Mouse (Mus musculus) layer of hippocampus, postnatal 14 days (tissue): ENCODE measurements around the gene Dmrtc2. TPM values are rescaled to one million over a fixed set of nuclear protein-coding genes. Genes with fewer than 3 reads are reported as not detected.

Experiments
- DNase-seq, 2 experiments: peaks; one replicate each; pipeline ENCODE4 v3.0.0; 2021 to 2022; ENCODE audit warnings: low spot score in 2 of 2, mixed read lengths in 1 of 2
- total RNA-seq, 2 experiments: library from RNA; stranded (reverse); gene quantifications; 2 replicates each; pipeline ENCODE4 v1.2.3; 2021

Dmrtc2 gene
- total RNA-seq, 2 experiments from 2014 or later = not detected

GRCm38 (mm10) chr7:24901114-24901513, 31.3 kb downstream of the Dmrtc2 start:
- no peak for DNase-seq

GRCm38 (mm10) chr7:24901842-24902241, 32.0 kb downstream of the Dmrtc2 start:
- DNase-seq = no peak

DNA sequence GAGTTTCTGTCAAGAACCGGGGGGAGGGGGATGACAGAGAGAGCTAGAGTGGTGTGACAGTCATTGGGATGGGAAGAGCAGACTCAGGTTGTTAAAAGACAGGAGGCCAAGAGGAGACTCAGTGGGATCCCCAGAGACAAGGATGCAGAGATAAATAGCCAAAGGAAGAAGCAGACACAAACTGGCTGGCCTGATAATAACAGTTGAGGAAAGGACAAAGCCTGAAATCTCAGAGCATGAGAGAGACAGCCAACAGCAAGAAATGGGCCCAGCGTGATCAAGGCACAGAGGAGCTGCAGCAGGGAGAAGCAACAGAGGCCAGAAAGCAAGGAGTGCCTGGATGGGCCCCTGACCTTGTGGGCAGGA, 32.4 kb downstream of the Dmrtc2 start:
- DNase-seq = no peak

DNA sequence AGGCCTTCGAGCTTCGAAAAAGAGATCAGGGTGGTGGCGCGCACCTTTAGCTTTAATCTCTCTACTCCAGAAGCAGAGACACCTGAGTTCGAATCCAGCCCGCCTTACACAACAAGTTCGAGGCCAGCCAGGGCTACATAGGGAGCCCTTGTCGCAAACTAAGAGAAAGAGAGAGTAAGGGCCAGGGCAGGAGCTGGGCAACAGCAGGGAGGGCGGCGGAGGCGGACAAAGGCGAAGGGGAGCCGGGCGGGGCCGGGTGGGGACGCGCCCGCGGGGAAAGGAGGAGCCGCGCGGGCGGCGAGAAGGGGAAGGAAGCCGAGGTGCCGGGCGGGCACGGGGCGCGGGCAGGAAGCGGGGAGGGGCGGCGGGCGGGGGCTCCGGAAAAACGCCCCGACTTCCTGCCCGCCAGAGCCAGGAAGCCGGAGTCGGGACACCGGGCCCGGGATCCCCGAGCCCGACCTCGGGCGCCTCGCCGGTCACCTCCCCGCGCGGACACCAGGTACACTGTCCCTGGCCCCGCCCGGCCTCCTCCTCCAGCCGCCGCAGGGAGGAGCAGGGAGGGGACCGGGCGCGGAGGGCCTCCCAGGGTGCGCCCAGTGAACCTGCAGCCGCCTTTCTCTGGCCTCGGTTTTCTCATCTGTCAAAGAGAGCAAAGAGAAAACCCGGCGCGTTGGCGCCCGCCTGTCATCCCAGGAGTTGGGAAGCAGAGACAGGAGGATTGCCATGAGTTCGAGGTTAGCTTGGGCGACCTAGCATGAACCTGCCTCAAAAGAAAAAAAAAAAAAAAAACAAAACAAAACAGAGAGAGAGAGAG, 33.0 kb downstream of the Dmrtc2 start, which contains the start of gene Arhgef1:
Arhgef1 (plus strand) TSS at position 283 of the 814 bp plus-strand sequence.
- DNase-seq = no peak

- no peak for DNase-seq
Measured at GRCm38 (mm10) chr7:24903444-24903825, 33.6 kb downstream of the Dmrtc2 start.

- DNase-seq = peak; percentile 93 to 97
Measured at GRCm38 (mm10) chr7:24904070-24904483, 34.2 kb downstream of the Dmrtc2 start.

DNA sequence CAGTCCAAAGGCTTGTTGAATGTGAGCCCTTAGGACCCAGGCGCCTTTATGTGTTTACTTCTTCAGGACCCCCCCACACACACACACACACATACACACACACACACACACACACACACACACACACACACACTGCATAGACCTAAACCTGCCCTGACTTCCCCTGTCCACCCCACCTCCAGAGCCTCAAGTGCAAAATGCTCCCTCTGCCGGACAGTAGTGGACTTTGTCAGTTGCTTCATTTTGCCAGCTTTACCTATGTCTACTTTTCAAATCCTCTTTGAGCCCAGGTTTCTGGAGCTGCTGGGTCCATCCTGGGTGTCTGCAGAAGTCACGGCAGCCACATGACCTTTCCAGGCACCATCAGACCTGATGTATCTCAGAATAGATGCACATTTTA, 35.1 kb downstream of the Dmrtc2 start:
- DNase-seq = no peak

DNA sequence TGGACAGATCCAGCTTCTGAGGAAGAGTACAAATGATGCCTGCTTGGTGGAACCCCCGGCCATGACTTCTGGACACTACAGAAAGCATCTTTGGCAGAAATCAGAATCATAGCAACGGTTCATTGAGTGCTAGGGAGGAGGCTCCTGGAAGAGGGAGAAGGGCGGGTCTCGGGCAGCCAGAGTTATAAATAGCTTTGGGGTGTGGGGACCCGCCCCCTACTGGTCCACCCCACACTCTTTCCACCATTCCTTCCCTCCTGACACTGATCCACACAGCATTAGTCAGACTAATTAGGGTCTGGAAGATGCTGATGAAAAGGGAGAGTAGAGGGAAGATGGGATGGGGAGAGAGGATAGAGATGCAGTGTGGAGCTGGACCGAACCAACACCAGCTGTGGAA, 36.7 kb downstream of the Dmrtc2 start:
- DNase-seq = no peak

DNA sequence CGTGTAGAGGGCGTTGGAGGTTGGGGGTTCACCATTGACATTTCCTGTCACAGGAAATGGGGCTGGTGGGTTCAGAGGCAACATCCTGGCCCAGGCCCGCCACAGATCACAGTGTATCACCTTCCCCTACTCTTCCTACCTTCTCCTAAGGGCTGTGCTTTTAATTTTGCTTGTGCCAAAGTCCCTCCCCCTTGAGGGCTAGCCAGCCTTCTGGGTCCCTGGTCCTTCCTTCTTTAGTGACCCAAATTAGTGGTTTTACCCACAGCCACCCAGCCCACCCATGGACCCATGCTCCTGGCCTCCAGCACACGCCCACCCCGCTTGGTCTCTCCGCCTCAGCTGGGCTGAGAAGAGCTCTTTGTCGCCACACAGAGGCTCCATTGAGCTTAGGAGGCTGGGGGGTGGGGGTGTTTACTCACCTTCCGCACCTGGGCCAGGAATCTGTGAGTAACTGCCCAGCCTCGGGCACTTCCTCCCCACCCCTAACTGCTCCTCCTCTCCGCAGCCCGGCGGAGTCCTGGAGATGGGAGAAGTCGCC, 37.4 kb downstream of the Dmrtc2 start:
- DNase-seq = no peak

DNA sequence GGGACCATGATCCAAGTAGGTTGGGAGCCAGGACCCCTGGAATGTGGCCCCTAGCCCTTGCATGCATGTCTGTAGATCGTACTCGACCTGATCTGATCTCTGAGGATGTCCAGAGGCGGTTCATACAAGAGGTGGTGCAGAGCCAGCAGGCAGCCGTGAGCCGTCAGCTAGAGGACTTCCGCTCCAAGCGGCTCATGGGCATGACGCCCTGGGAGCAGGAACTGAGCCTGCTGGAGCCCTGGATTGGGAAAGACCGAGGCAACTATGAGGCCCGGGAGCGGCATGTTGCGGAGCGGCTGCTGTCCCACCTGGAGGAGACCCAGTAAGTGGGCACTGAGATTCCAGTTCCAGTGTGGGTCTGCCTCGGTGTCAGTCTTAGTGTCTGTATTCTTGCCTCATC, 42.6 kb downstream of the Dmrtc2 start:
- DNase-seq = no peak

DNA sequence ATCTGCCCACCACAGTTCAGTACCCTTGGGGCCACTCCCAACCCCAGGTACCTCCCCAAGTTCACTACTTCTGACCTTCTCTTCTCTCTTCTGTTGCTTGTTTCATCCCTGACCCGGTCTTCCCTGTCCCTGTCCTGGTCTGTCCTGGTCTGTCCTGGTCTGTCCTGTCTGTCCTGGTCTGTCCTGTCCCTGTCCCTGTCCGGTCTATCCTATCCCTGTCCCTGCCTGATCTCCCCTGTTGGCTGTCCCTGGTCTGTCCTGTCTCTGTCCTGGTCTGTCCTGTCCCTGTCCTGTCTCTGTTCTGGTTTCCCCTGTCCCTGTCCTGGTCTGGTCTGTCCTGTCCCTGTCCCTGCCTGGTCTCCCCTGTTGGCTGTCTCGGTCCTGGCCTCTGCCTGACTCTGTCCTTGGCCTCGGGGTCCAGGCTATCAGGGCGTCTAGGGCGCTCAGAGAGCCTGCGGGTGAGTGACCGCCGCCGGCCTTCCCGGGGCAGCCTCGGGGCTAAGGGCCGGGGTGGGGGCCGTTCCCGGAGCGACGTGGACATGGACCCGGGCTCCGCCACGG, 49.0 kb downstream of the Dmrtc2 start:
- no peak for DNase-seq

GRCm38 (mm10) chr7:24919728-24920127, 49.9 kb downstream of the Dmrtc2 start:
- DNase-seq = peak; percentile 53 to 67

Other genes with a start within 250 kb of the Dmrtc2 start
- gene Lypd3, start 233.5 kb upstream of the Dmrtc2 start, total RNA-seq = 1 to 10 TPM; 1.2 to 1.3 TPM
- not detected for gene Tex101, start 193.4 kb upstream of the Dmrtc2 start, total RNA-seq
- gene BC049730, start 160.8 kb upstream of the Dmrtc2 start, total RNA-seq = not detected
- gene Gm4763, start 143.1 kb upstream of the Dmrtc2 start, total RNA-seq = not detected
- not detected for gene Cd177, start 109.7 kb upstream of the Dmrtc2 start, total RNA-seq
- not detected for gene Ceacam10, start 92.9 kb upstream of the Dmrtc2 start, total RNA-seq
- 1 to 10 TPM; 1.3 to 2.1 TPM for gene Gm9844, start 7.8 kb upstream of the Dmrtc2 start, total RNA-seq
- gene Lypd4, start 116 bp upstream of the Dmrtc2 start, total RNA-seq = not detected
- 100 to 1,000 TPM; 452 TPM for gene Rps19, start 14.3 kb downstream of the Dmrtc2 start, total RNA-seq
- under 1 TPM; 0.37 to 0.43 TPM for gene Cd79a, start 27.3 kb downstream of the Dmrtc2 start, total RNA-seq
- 10 to 100 TPM; 78.2 to 82.2 TPM for gene Arhgef1, start 32.9 kb downstream of the Dmrtc2 start, total RNA-seq
- not detected for gene Gm4881, start 74.4 kb downstream of the Dmrtc2 start, total RNA-seq
- 100 to 1,000 TPM; 262 to 275 TPM for gene Rabac1, start 102.7 kb downstream of the Dmrtc2 start, total RNA-seq
- 1,000 to 10,000 TPM; 2,620 to 2,738 TPM for gene Atp1a3, start 135.9 kb downstream of the Dmrtc2 start, total RNA-seq
- gene Grik5, start 202.3 kb downstream of the Dmrtc2 start, total RNA-seq = 100 to 1,000 TPM; 258 to 270 TPM
- gene Zfp574, start 202.5 kb downstream of the Dmrtc2 start, total RNA-seq = 10 to 100 TPM; 25.0 to 26.1 TPM